In genomic region chr7:67598050-67598449, GRCm38 (mm10) we compare ENCODE assay signal across 8 mouse cellular contexts. TPM values are rescaled to one million over a fixed set of nuclear protein-coding genes. Genes with fewer than 3 reads are reported as not detected.
DNase-seq lines count a peak whose midpoint lies in the region; ATAC-seq and TF ChIP-seq lines count a peak whose summit lies in the region.

No protein-coding gene starts in this region.

- TF ChIP-seq CTCF in cerebellum, adult 2 months (IDR thresholded peaks at IDR 0.05; ENCODE audit: borderline replicate concordance, insufficient read depth, low read depth, low read length): no peak

- intact Hi-C loops in left cerebral cortex, postnatal 10 days (cut with DNase I): no loop called here

- H3K9me3 ChIP-seq in heart, embryonic 15.5 days (replicated peaks): no peaks in the 10 kb centered on the region
- no peaks in the 10 kb centered on the region for H3K9me3 ChIP-seq in midbrain, embryonic 15.5 days

- TF ChIP-seq POLR2A in cerebellum, adult 2 months (IDR thresholded peaks at IDR 0.05; ENCODE audit: borderline replicate concordance, insufficient read depth, low read length): no peak

- H3K27ac ChIP-seq in cerebellum, adult 2 months (ENCODE audit: insufficient read depth, low read length): no peak overlapping the region
- H3K27ac ChIP-seq in heart, embryonic 15.5 days: peak overlapping the region; percentile 72
- no peak overlapping the region for H3K27ac ChIP-seq in midbrain, embryonic 15.5 days

- no peaks in the 10 kb centered on the region for H3K36me3 ChIP-seq in heart, embryonic 15.5 days
- H3K36me3 ChIP-seq in midbrain, embryonic 15.5 days (replicated peaks): no peaks in the 10 kb centered on the region

- ATAC-seq in heart, embryonic 15.5 days (replicated peaks; ENCODE audit: insufficient number of reproducible peaks, insufficient read depth, low FRiP score, low read depth): no peak
- ATAC-seq in inflammation-experienced regulatory T-cells, adult 6 months: no peak
- no peak for ATAC-seq in midbrain, embryonic 15.5 days (replicated peaks)

- H3K27me3 ChIP-seq in cerebellum, adult 2 months (ENCODE audit: control insufficient read depth, insufficient read depth, low read length): no peaks in the 10 kb centered on the region
- H3K27me3 ChIP-seq in heart, embryonic 15.5 days: no peaks in the 10 kb centered on the region
- H3K27me3 ChIP-seq in midbrain, embryonic 15.5 days (replicated peaks): no peaks in the 10 kb centered on the region

- H3K4me1 ChIP-seq in cerebellum, adult 2 months (ENCODE audit: control insufficient read depth, insufficient read depth, low read length): peaks cover 7% of the 10 kb centered on the region; the same call in 1 of the 2 replicates
- H3K4me1 ChIP-seq in heart, embryonic 15.5 days (replicated peaks): peaks cover 22% of the 10 kb centered on the region
- no peaks in the 10 kb centered on the region for H3K4me1 ChIP-seq in midbrain, embryonic 15.5 days

- no peak overlapping the region for H3K4me3 ChIP-seq in cerebellum, adult 2 months (replicated peaks; ENCODE audit: insufficient read depth, low read depth, low read length)
- no peak overlapping the region for H3K4me3 ChIP-seq in heart, embryonic 15.5 days
- H3K4me3 ChIP-seq in midbrain, embryonic 15.5 days: no peak overlapping the region

- DNase-seq in cerebellum, postnatal 10 days: peak; percentile 23 to 42
- DNase-seq in cerebellum, adult 2 months: no peak
- DNase-seq in adrenal gland, postnatal 25 days: peak; percentile 22
- DNase-seq in left cerebral cortex, postnatal 10 days (ENCODE audit: extremely low spot score in 1 of 2, low spot score in 2 of 2): peak; percentile 56 to 71
- DNase-seq in thymus, postnatal 14 days: no peak

- H3K9ac ChIP-seq in heart, embryonic 15.5 days: no peak overlapping the region
- no peak overlapping the region for H3K9ac ChIP-seq in midbrain, embryonic 15.5 days

- peak overlapping the region; percentile 7; the same call in 1 of the 2 replicates for H3K4me2 ChIP-seq in heart, embryonic 15.5 days
- no peak overlapping the region for H3K4me2 ChIP-seq in midbrain, embryonic 15.5 days

- 81% methylated on average over 3 of the region's 3 CpGs for WGBS in cerebellum, adult 2 months
- 51% methylated on average over 3 of the region's 3 CpGs for WGBS in heart, embryonic 15.5 days
- WGBS in midbrain, embryonic 15.5 days: 83% methylated on average over 3 of the region's 3 CpGs

RNA-seq across cellular contexts. Expression of gene Lrrc28, which starts 47.0 kb away (rescaled TPM):
- 36.3 and 38.7 TPM in 2 replicates for polyA plus RNA-seq in cerebellum, adult 2 months (2012; rRNA removed)
- 14.1 and 22.0 TPM in 2 replicates for total RNA-seq in adrenal gland, postnatal 25 days (2021)
- 10.7 and 11.5 TPM in 2 replicates for polyA plus RNA-seq in heart, embryonic 15.5 days (2015; fragmentation: Nextera tagmentation; extraction: Ambion mirVana)
- 10 to 100 TPM; 38.4 to 43.5 TPM for total RNA-seq in left cerebral cortex, postnatal 10 days (2021)
- 10 to 100 TPM; 13.5 to 21.1 (median 19.5) TPM for polyA plus RNA-seq in inflammation-experienced regulatory T-cells, adult 6 months (2017; shearing (Covaris generic))
- 26.0 and 28.5 TPM in 2 replicates for polyA plus RNA-seq in midbrain, embryonic 15.5 days (2015; fragmentation: Nextera tagmentation; extraction: Ambion mirVana)

RNA-seq across cellular contexts. Expression of gene Ttc23, which starts 49.2 kb away (rescaled TPM):
- polyA plus RNA-seq in cerebellum, adult 2 months (2012; rRNA removed): 5.2 and 5.3 TPM in 2 replicates
- total RNA-seq in adrenal gland, postnatal 25 days (2021): 34.8 and 45.0 TPM in 2 replicates
- polyA plus RNA-seq in heart, embryonic 15.5 days (2015; fragmentation: Nextera tagmentation; extraction: Ambion mirVana): 15.7 and 20.4 TPM in 2 replicates
- total RNA-seq in left cerebral cortex, postnatal 10 days (2021): 1 to 10 TPM; 9.0 TPM
- 1 to 10 TPM in 1 of 3 experiments, under 1 TPM in 2; 0.42 to 1.8 (median 0.64) TPM for polyA plus RNA-seq in inflammation-experienced regulatory T-cells, adult 6 months (2017; shearing (Covaris generic))
- 7.5 and 7.7 TPM in 2 replicates for polyA plus RNA-seq in midbrain, embryonic 15.5 days (2015; fragmentation: Nextera tagmentation; extraction: Ambion mirVana)

Comparison
In these comparisons a context has a peak if more than half of its experiments do, and no peak if none do; other contexts are left out.
1. DNase-seq: peak in cerebellum, postnatal 10 days (2 of 2), adrenal gland, postnatal 25 days (single experiment) and left cerebral cortex, postnatal 10 days (2 of 2); none in cerebellum, adult 2 months (0 of 2) and thymus, postnatal 14 days (single experiment).